Mouse (Mus musculus) brain, embryonic 14.5 days (tissue): ENCODE results near the gene Pilrb2.

ENCODE experiments used
- CTCF ChIP-seq: fragments of 200-500 bp; IDR thresholded peaks from 2 replicates; pipeline ENCODE4 v1.5.1; 2012; ENCODE audit warnings: inconsistent platforms, mild to moderate bottlenecking, moderate library complexity, borderline replicate concordance; ENCODE audit not compliant: insufficient read depth, insufficient read length; ENCODE audit errors: extremely low read depth
- POLR2A ChIP-seq: fragments of 200-500 bp; IDR thresholded peaks from 2 replicates; pipeline ENCODE4 v1.6.1; 2012; ENCODE audit warnings: mild to moderate bottlenecking, inconsistent platforms, borderline replicate concordance; ENCODE audit not compliant: poor library complexity, insufficient read depth, insufficient read length, severe bottlenecking; ENCODE audit errors: extremely low read depth

DNA sequence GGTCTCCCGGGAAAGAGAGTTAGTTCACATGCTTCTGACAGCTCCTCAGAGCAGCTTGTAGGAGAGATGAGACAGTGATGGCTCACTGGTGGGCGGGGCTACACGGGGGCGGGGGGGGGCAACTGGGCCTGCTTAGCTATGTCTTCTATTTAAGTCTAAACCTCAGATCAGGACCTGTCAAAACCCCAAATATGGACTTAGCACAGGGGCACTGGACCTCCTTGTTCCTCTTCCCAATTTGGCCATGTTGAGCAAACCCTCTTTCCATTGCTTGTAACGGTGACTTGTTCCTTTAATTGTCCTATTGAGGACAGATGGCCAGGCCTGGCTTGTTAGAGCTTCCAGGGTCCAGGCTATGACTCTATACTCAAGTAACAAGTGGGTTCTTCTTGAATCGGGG, 40.1 kb downstream of the Pilrb2 start:
- TF ChIP-seq POLR2A: no peak
- no peak for TF ChIP-seq CTCF
